Mouse (Mus musculus): Measurements from ENCODE around the gene Metap2. TPM values are rescaled to one million over a fixed set of nuclear protein-coding genes. Genes with fewer than 3 reads are reported as not detected.

Metap2 gene
- polyA plus RNA-seq, 1 experiment from 2014 or later = 275 TPM

DNA sequence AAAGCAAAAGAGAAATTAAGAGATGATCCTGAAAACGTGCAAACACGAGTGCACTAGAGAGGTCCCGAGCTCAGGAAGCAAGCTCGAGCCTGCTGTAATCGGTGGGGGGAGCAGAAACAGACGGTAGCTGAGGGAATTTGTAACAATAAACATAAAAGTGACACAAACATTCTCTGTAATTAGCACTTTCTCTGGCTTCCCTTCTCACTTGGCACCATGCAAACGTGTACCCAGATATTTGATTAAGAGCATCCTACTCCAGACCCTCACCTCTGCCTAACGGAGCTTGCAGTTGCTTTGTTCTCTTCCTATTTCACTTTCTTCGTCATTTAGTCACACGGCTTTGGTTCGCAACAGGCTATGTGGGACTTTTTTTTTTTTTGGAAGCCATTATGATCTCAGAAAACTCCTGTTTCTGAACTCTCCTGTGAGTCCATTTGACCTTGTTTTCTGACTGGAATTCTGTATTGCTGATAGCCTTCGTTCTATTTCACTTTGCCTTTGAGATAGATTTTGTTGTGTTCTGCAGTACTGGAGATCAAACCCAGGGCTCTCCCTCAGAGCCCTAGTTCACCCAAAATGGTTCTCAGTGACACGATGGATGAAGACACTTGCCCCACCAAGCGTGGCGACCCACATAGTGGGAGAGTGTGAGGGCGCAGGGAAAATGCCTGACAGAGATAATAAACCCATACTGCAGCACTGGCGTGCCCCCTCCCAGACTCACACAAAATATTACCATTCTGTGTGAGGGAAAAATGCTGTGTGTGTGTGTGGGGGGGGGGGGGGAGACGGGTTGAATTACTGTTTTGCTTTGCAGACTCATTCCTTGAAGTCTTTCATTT is 64.9 kb downstream of the Metap2 start:
- Histone ChIP-seq H3K4me1 (ENCODE audit: control insufficient read depth, insufficient read depth, low read length) (no peaks in the 10 kb centered on the region; the same call in 1 of the 2 replicates), H3K27ac (replicated peaks; ENCODE audit: low read depth, low read length) (no peak overlapping the region), H3K9me3 (ENCODE audit: control insufficient read depth, low read length) (no peaks in the 10 kb centered on the region), H3K4me3 (ENCODE audit: low read depth, low read length) (no peak overlapping the region), H3K36me3 (ENCODE audit: control insufficient read depth, insufficient read depth, low read length) (no peaks in the 10 kb centered on the region), H3K9ac (ENCODE audit: low read length) (no peak overlapping the region), H3K27me3 (ENCODE audit: control insufficient read depth, insufficient read depth, low read length) (peaks cover 37% of the 10 kb centered on the region), H3K4me2 (ENCODE audit: low read depth, severe bottlenecking) (peak overlapping the region; percentile 18; the same call in 1 of the 2 replicates)
- WGBS = 2% methylated on average over 18 of the region's 18 CpGs
- ATAC-seq (ENCODE audit: insufficient number of reproducible peaks, low FRiP score, low TSS enrichment, low read depth) = no peak
- peak; percentile 26 for DNase-seq (ENCODE audit: low spot score)

DNA sequence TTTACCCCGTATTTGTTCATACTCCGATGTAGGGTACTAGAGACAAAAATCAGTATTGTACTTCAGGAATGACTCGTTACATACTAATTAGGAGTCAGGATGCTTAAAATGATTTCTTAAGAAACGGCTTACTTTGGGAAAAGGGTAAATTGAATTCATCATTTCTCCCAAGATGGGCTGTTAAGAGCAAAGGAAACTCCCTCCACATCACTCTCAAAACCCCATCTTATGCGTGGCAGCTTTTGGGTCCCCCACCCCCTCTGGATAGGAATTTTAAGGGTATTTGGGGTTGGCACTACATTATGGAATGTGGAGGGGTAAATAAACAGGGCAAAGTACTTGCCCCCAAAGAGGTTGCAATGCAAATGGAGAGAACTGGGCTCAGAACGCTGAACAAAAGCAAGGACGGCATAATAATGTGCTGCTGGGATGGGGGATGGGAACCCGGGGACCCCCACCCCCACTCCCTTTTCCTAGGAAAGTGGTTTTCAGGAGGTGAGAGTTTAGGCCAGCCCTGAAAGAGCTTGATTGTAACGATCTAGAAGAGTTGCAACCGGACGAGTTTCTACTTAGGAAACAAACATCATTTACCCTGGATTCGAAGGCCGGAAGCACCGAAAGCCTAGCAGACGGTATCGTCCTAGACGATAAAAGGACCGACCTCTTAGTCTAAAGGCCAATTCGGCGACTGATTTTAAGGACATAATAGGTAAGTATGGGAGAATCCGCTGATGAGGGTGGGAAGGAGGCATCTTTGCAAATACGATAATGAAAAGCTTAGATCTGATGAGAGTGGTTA is 65.8 kb downstream of the Metap2 start, which contains the start of gene Usp44:
Gene Usp44 (plus strand): TSS at position 625 of the 799 bp plus-strand sequence.
- no peak within 1 kb of the TSS for H3K4me3 ChIP-seq (ENCODE audit: low read depth, low read length)
- ATAC-seq (ENCODE audit: insufficient number of reproducible peaks, low FRiP score, low TSS enrichment, low read depth) = no peak

DNA sequence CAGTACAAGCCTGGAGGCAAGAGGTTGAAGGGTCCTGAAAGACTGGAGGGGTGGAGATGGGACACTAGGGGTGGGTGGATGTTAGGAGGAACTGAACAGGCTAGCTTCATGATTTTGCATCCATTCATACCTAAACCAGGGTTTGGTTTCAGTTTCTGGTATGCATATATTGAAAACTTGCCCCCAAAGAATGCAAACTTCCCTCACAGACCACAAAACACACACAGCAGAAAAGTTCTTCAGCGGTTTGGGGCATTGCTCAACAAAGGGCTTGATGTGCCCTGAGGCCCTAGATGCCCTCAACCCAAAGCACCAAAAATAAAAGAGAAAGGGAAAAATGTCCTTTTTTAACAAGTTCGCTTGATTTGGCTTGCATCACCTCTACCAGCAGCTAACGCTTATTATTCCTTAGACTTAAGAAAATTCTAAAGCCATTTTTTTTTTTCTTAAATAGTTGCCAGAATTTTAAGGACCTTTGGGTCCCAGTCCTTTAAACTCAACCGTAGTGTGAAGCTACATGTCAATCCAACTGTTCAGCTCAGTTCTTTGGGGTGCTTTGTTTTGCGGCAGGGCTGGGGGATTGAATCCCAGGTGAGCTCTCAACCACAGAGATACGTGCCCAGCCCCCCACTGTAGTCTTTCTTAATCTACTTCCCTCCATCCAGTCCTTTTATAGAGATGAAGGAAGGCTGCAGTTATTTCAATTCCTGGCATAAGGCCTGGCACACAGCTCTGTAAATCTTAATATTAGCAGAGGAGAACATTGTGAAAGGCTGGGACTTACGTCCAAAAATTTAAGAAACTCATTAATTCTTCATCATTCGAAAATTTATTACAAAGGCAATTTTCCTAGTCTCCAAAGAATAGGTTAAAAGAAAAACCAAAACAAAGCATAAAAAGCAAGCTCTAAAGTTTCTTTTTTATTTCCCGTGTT is 66.7 kb downstream of the Metap2 start:
- peaks cover 36% of the 10 kb centered on the region for H3K27me3 ChIP-seq (ENCODE audit: control insufficient read depth, insufficient read depth, low read length)
- H3K27ac ChIP-seq (replicated peaks; ENCODE audit: low read depth, low read length) = no peak overlapping the region
- H3K36me3 ChIP-seq (ENCODE audit: control insufficient read depth, insufficient read depth, low read length) = no peaks in the 10 kb centered on the region
- ATAC-seq (ENCODE audit: insufficient number of reproducible peaks, low FRiP score, low TSS enrichment, low read depth) (no peak), DNase-seq (ENCODE audit: low spot score) (no peak)
- no peaks in the 10 kb centered on the region; the same call in 1 of the 2 replicates for H3K4me1 ChIP-seq (ENCODE audit: control insufficient read depth, insufficient read depth, low read length)
- H3K9me3 ChIP-seq (ENCODE audit: control insufficient read depth, low read length) = no peaks in the 10 kb centered on the region
- H3K9ac ChIP-seq (ENCODE audit: low read length) = no peak overlapping the region
- H3K4me2 ChIP-seq (ENCODE audit: low read depth, severe bottlenecking) = no peak overlapping the region
- 37% methylated on average over 9 of the region's 9 CpGs for WGBS
- no peak overlapping the region for H3K4me3 ChIP-seq (ENCODE audit: low read depth, low read length)

More for the DNA sequence above, 65.8 kb downstream of the Metap2 start, which contains the start of gene Usp44:
- Histone ChIP-seq H3K9ac (ENCODE audit: low read length) (no peak within 1 kb of the TSS), H3K4me2 (ENCODE audit: low read depth, severe bottlenecking) (peak within 1 kb of the TSS; percentile 18; the same call in 1 of the 2 replicates), H3K9me3 (ENCODE audit: control insufficient read depth, low read length) (no peaks in the 10 kb centered on the region), H3K4me1 (ENCODE audit: control insufficient read depth, insufficient read depth, low read length) (no peaks in the 10 kb centered on the region; the same call in 1 of the 2 replicates), H3K27ac (replicated peaks; ENCODE audit: low read depth, low read length) (no peak within 1 kb of the TSS), H3K36me3 (ENCODE audit: control insufficient read depth, insufficient read depth, low read length) (no peaks in the 10 kb centered on the region), H3K27me3 (ENCODE audit: control insufficient read depth, insufficient read depth, low read length) (peaks cover 37% of the 10 kb centered on the region)
- peak; percentile 45 for DNase-seq (ENCODE audit: low spot score)
- 5% methylated on average over 22 of the region's 22 CpGs for WGBS

DNA sequence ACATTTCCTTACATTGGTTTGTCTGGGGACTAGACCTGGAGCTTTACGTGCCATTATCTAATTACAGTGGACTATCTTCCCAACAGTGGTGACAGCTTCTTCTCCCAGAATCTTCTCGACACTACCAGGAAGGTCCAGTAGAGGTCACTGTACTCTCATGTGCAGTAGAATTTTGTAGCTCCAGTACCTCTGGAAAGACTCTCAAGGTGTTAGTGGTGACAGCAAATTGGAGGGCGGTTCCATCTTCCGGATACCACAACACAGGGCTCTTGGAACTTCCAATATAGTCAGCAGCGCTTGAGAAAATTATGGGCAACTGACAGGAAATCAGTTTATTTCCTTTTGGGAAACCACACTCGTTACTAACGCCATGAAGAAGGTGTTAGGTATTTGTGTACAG is 78.2 kb downstream of the Metap2 start:
- peak; percentile 79 for DNase-seq (ENCODE audit: low spot score)
- Histone ChIP-seq H3K9me3 (ENCODE audit: control insufficient read depth, low read length) (no peaks in the 10 kb centered on the region), H3K4me1 (ENCODE audit: control insufficient read depth, insufficient read depth, low read length) (no peaks in the 10 kb centered on the region), H3K36me3 (ENCODE audit: control insufficient read depth, insufficient read depth, low read length) (no peaks in the 10 kb centered on the region), H3K27ac (replicated peaks; ENCODE audit: low read depth, low read length) (no peak overlapping the region), H3K9ac (ENCODE audit: low read length) (no peak overlapping the region), H3K27me3 (ENCODE audit: control insufficient read depth, insufficient read depth, low read length) (no peaks in the 10 kb centered on the region), H3K4me3 (ENCODE audit: low read depth, low read length) (no peak overlapping the region), H3K4me2 (ENCODE audit: low read depth, severe bottlenecking) (no peak overlapping the region)
- WGBS = 33% methylated on average over 7 of the region's 7 CpGs
- ATAC-seq (ENCODE audit: insufficient number of reproducible peaks, low FRiP score, low TSS enrichment, low read depth) = no peak

DNA sequence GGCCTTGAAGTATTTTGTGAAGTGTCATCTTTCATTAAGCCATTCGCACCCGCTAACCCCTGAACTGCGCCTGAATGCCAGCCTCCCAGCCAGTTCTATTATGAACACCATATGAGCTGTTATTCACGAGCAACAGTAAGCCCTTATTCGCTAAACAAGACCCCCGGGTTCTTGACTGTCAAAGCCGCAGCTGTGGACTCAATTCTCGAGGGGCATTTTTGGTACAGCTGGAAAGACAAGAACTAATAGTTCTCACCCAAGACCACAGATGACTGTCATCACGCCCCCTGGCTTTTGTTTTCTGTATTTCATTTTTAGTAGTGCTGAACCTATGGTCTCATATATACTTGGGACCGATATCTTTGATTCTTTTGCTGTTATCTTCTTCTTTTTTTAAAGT is 83.1 kb downstream of the Metap2 start:
- Histone ChIP-seq H3K36me3 (ENCODE audit: control insufficient read depth, insufficient read depth, low read length) (no peaks in the 10 kb centered on the region), H3K9me3 (ENCODE audit: control insufficient read depth, low read length) (no peaks in the 10 kb centered on the region), H3K27me3 (ENCODE audit: control insufficient read depth, insufficient read depth, low read length) (no peaks in the 10 kb centered on the region), H3K4me1 (ENCODE audit: control insufficient read depth, insufficient read depth, low read length) (no peaks in the 10 kb centered on the region), H3K27ac (replicated peaks; ENCODE audit: low read depth, low read length) (no peak overlapping the region), H3K9ac (ENCODE audit: low read length) (no peak overlapping the region), H3K4me3 (ENCODE audit: low read depth, low read length) (no peak overlapping the region), H3K4me2 (ENCODE audit: low read depth, severe bottlenecking) (no peak overlapping the region)
- peak; percentile 31 for DNase-seq (ENCODE audit: low spot score)
- WGBS = 65% methylated on average over 10 of the region's 10 CpGs
- peak; percentile 51; the same call in 1 of the 2 replicates for ATAC-seq (ENCODE audit: insufficient number of reproducible peaks, low FRiP score, low TSS enrichment, low read depth)

DNA sequence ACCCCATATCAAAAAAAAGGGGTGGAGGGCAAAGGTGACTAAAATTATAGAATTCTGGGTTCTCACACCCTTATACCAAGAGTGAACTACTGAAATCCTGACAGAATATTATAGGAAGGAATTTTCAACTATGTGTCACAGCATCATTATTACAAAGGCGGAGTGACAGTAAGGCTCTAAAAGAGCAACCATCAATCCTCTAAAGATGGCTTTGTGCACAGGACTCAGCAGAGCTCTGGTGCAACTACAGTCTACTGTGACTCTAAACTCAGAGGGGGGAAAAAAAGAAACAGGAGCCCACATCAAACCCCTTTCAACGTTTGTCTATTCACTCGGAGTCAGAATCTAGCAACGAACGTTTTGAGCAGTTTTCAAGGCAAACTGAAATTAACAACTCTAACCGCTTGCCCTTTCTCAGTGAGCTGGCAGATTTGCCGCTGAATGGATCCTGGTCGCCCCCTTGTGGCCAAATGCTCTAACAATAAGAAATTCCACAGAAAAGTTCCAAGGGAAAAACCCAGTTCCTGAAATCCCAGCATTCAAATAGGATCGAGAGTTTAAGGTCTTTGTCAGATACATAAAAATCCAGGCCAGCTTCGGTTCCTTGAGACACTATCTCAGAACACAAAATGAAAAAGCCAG is 84.0 kb downstream of the Metap2 start:
- DNase-seq (ENCODE audit: low spot score) (peak; percentile 91), ATAC-seq (ENCODE audit: insufficient number of reproducible peaks, low FRiP score, low TSS enrichment, low read depth) (no peak)
- 19% methylated on average over 10 of the region's 10 CpGs for WGBS
- Histone ChIP-seq H3K27me3 (ENCODE audit: control insufficient read depth, insufficient read depth, low read length) (no peaks in the 10 kb centered on the region), H3K9me3 (ENCODE audit: control insufficient read depth, low read length) (no peaks in the 10 kb centered on the region), H3K36me3 (ENCODE audit: control insufficient read depth, insufficient read depth, low read length) (no peaks in the 10 kb centered on the region), H3K9ac (ENCODE audit: low read length) (no peak overlapping the region), H3K4me2 (ENCODE audit: low read depth, severe bottlenecking) (no peak overlapping the region), H3K4me3 (ENCODE audit: low read depth, low read length) (no peak overlapping the region), H3K27ac (replicated peaks; ENCODE audit: low read depth, low read length) (no peak overlapping the region), H3K4me1 (ENCODE audit: control insufficient read depth, insufficient read depth, low read length) (no peaks in the 10 kb centered on the region)

DNA sequence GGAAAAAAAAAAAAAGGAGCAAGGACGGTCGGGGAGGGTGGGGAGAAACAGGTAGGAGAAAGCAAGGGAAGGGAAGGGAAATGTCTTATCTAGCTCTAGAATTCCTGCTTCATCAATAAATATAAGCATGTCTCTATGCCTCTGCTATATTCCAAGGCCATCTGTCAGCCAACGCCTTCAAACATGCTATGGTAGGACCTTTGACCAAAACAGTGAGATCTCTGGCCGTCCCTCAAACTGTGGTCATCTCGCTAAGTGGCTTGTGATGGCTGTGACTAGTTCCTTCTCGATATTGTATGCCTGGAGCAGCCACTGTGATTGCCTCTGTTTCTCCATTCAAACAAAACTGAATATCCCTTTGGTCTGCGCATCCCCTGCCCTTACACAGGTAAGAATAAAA is 84.8 kb downstream of the Metap2 start:
- Histone ChIP-seq H3K9me3 (ENCODE audit: control insufficient read depth, low read length) (no peaks in the 10 kb centered on the region), H3K27ac (replicated peaks; ENCODE audit: low read depth, low read length) (no peak overlapping the region), H3K9ac (ENCODE audit: low read length) (no peak overlapping the region), H3K4me1 (ENCODE audit: control insufficient read depth, insufficient read depth, low read length) (no peaks in the 10 kb centered on the region), H3K4me2 (ENCODE audit: low read depth, severe bottlenecking) (no peak overlapping the region), H3K4me3 (ENCODE audit: low read depth, low read length) (no peak overlapping the region), H3K36me3 (ENCODE audit: control insufficient read depth, insufficient read depth, low read length) (no peaks in the 10 kb centered on the region), H3K27me3 (ENCODE audit: control insufficient read depth, insufficient read depth, low read length) (no peaks in the 10 kb centered on the region)
- 81% methylated on average over 7 of the region's 7 CpGs for WGBS
- ATAC-seq (ENCODE audit: insufficient number of reproducible peaks, low FRiP score, low TSS enrichment, low read depth) (no peak), DNase-seq (ENCODE audit: low spot score) (no peak)

Data from limb, embryonic 11.5 days (tissue).